ENCODE assay signal across 26 mouse cellular contexts in the genomic region with DNA sequence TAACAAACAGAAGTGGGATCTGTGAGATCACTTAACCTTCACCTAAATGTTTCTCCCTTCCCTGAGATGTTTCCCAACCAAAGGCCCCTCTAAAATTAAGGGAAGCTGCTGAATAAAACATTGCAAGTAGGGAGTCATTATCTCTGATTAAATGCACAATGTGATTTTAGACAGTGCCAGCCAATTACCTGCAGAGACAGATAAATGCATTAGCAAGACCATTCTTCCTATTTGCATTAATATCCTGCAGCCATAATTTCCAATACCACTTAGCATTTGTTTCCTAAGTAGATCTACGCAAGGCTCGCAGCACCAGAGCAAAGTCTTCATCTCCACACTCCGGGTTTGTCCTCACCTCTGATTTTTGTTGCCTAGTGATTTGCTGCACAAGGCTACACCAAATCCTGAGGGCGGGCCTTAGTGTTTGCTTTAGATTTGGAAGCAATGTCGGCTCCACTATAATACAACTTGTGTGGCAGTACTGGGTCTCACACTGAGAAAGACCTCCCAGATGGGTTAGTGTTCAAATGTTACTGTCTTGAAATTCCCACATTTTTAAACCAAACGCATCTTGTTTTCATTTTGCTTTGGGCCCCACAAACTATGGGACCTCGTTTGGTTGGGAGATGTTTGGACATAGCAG. TPM values are rescaled to one million over a fixed set of nuclear protein-coding genes. Genes with fewer than 3 reads are reported as not detected.
DNase-seq lines count a peak whose midpoint lies in the region; ATAC-seq and TF ChIP-seq lines count a peak whose summit lies in the region.
"Had no signal": no experiment of that assay in that cellular context is flagged by ENCODE, and none has a peak within 500 bp of the region (broad histone marks: within the 10 kb centered on the region; RNA-seq: fewer than 3 reads in every experiment).

No protein-coding gene starts in this region.

- no peak overlapping the region for H3K9ac ChIP-seq in kidney, embryonic 16.5 days (replicated peaks; ENCODE audit: low read length)
- no peak overlapping the region for H3K9ac ChIP-seq in limb, embryonic 13.5 days
- H3K9ac ChIP-seq: forebrain, embryonic 12.5 days; liver, embryonic 12.5 days had no signal

- no peaks in the 10 kb centered on the region for H3K36me3 ChIP-seq in kidney, embryonic 16.5 days (ENCODE audit: insufficient read depth, low read length)
- no peaks in the 10 kb centered on the region for H3K36me3 ChIP-seq in embryonic facial prominence, embryonic 10.5 days (replicated peaks)
- no peaks in the 10 kb centered on the region for H3K36me3 ChIP-seq in limb, embryonic 13.5 days
- H3K36me3 ChIP-seq: forebrain, embryonic 12.5 days; liver, embryonic 12.5 days had no signal

- H3K4me2 ChIP-seq in kidney, embryonic 16.5 days (replicated peaks; ENCODE audit: low read depth, low read length) = no peak overlapping the region
- H3K4me2 ChIP-seq in limb, embryonic 13.5 days (replicated peaks) = no peak overlapping the region
- H3K4me2 ChIP-seq: forebrain, embryonic 12.5 days; liver, embryonic 12.5 days had no signal

- H3K4me3 ChIP-seq in kidney, embryonic 16.5 days (ENCODE audit: low read length) = no peak overlapping the region
- H3K4me3 ChIP-seq in embryonic facial prominence, embryonic 10.5 days = no peak overlapping the region
- H3K4me3 ChIP-seq in limb, embryonic 13.5 days = no peak overlapping the region
- no peak overlapping the region for H3K4me3 ChIP-seq in gastrocnemius, adult 2 months
- H3K4me3 ChIP-seq: forebrain, embryonic 12.5 days; liver, embryonic 12.5 days had no signal

- 76% methylated on average over 7 of the region's 7 CpGs for WGBS in kidney, embryonic 16.5 days
- 60% methylated on average over 7 of the region's 7 CpGs for WGBS in embryonic facial prominence, embryonic 10.5 days
- WGBS in limb, embryonic 13.5 days = 67% methylated on average over 7 of the region's 7 CpGs

- peaks cover 9% of the 10 kb centered on the region; the same call in 1 of the 2 replicates for H3K4me1 ChIP-seq in kidney, embryonic 16.5 days (ENCODE audit: insufficient read depth, low read length)
- H3K4me1 ChIP-seq in embryonic facial prominence, embryonic 10.5 days = peaks cover 25% of the 10 kb centered on the region
- H3K4me1 ChIP-seq in limb, embryonic 13.5 days = peaks cover 18% of the 10 kb centered on the region
- H3K4me1 ChIP-seq: forebrain, embryonic 12.5 days; liver, embryonic 12.5 days had no signal

- H3K27ac ChIP-seq in kidney, embryonic 16.5 days (ENCODE audit: low read length) = 0 out of 2 replicates have a peak overlapping the region, but pooled peaks have one; percentile 38
- peak overlapping the region; percentile 71 for H3K27ac ChIP-seq in embryonic facial prominence, embryonic 10.5 days (replicated peaks)
- peak overlapping the region; percentile 44; the same call in 1 of the 2 replicates for H3K27ac ChIP-seq in limb, embryonic 13.5 days
- H3K27ac ChIP-seq in gastrocnemius, adult 2 months = no peak overlapping the region
- H3K27ac ChIP-seq: forebrain, embryonic 12.5 days; liver, embryonic 12.5 days had no signal

- no peaks in the 10 kb centered on the region for H3K27me3 ChIP-seq in kidney, embryonic 16.5 days (ENCODE audit: insufficient read depth, low read length)
- H3K27me3 ChIP-seq in embryonic facial prominence, embryonic 10.5 days (replicated peaks; ENCODE audit: low read depth, poor library complexity, severe bottlenecking) = no peaks in the 10 kb centered on the region
- H3K27me3 ChIP-seq in limb, embryonic 13.5 days = no peaks in the 10 kb centered on the region
- H3K27me3 ChIP-seq: forebrain, embryonic 12.5 days; liver, embryonic 12.5 days had no signal

- no peak for TF ChIP-seq CTCF in gastrocnemius, adult 2 months (IDR thresholded peaks at IDR 0.05)

- intact Hi-C loops in gastrocnemius, adult 2 months (cut with DNase I) = no loop called here

- no peak for ATAC-seq in kidney, embryonic 16.5 days (ENCODE audit: low FRiP score, low TSS enrichment)
- ATAC-seq in limb, embryonic 13.5 days (ENCODE audit: low FRiP score, low read depth) = no peak
- ATAC-seq: CD4-positive, CD25-positive, alpha-beta regulatory T cell, adult 4 months; liver, embryonic 12.5 days; Patski had no signal

- no peaks in the 10 kb centered on the region for H3K9me3 ChIP-seq in kidney, embryonic 16.5 days (ENCODE audit: low read length)
- H3K9me3 ChIP-seq in embryonic facial prominence, embryonic 10.5 days = no peaks in the 10 kb centered on the region
- H3K9me3 ChIP-seq in limb, embryonic 13.5 days = no peaks in the 10 kb centered on the region
- H3K9me3 ChIP-seq: forebrain, embryonic 12.5 days; liver, embryonic 12.5 days had no signal

- peak; percentile 41 for DNase-seq in embryo, embryonic 11 days
- no peak for DNase-seq in embryo, embryonic 9.5 days (ENCODE audit: extremely low spot score)
- DNase-seq in kidney, postnatal 10 days = no peak
- no peak for DNase-seq in embryonic facial prominence, embryonic 10.5 days (ENCODE audit: low spot score)
- DNase-seq in layer of hippocampus, postnatal 36 days = no peak
- DNase-seq in gastrocnemius, adult 2 months = no peak
- DNase-seq: adrenal gland, adult 8-10 months; cerebellum, adult 9-11 months; gastrocnemius, postnatal 36 days; lung, adult 2 months; right cerebral cortex, postnatal 25 days; thymus, postnatal 4 days had no signal

RNA-seq across cellular contexts. Expression of gene Oxgr1, which starts 46.9 kb away (rescaled TPM):
- polyA plus RNA-seq in kidney, embryonic 16.5 days (2015; fragmentation: Nextera tagmentation; extraction: Ambion mirVana) = 1.6 and 2.3 TPM in 2 replicates
- not detected in 2 replicates for polyA plus RNA-seq in embryonic facial prominence, embryonic 10.5 days (2016; fragmentation: Nextera tagmentation; extraction: Ambion mirVana)
- 0.24 and 0.33 TPM in 2 replicates for polyA plus RNA-seq in limb, embryonic 13.5 days (2015; fragmentation: Nextera tagmentation; extraction: Ambion mirVana)
- under 1 TPM in 1 of 2 experiments, not detected in 1; 0.10 TPM for total RNA-seq in layer of hippocampus, postnatal 36 days (2021)
- total RNA-seq in gastrocnemius, adult 2 months (2021) = not detected
- total RNA-seq: adrenal gland, adult 8-10 months; ES-E14; gastrocnemius, postnatal 36 days; heart, adult 8-10 months; megakaryocyte-erythroid progenitor cell, adult 5-6 weeks; neutrophil, adult 5-6 weeks had no signal
- polyA plus RNA-seq: CD4-positive, CD25-positive, alpha-beta regulatory T cell, adult 4 months; forebrain, embryonic 12.5 days; hindbrain, embryonic 11.5 days; intestine, embryonic 14.5 days; liver, embryonic 12.5 days; lung, adult 2 months; spleen, adult 2 months; stomach, embryonic 14.5 days had no signal
